Mouse (Mus musculus) liver, adult 2 months (tissue): Measurements from ENCODE around the gene Rpl13a. TPM values are rescaled to one million over a fixed set of nuclear protein-coding genes. Genes with fewer than 3 reads are reported as not detected.

Experiments used
- DNase-seq: peaks from one replicate; pipeline ENCODE4 v3.0.0-alpha.2; 2011; ENCODE audit warnings: low read depth, low spot score; ENCODE audit errors: extremely low read depth
- H3K27ac ChIP-seq: fragments of 200-500 bp; replicated peaks from 2 replicates; pipeline ENCODE4 v1.5.1; 2012; ENCODE audit warnings: low read depth, mild to moderate bottlenecking, control low read depth, inconsistent platforms, low read length; ENCODE audit not compliant: insufficient read depth
- H3K27me3 ChIP-seq: fragments of 200-500 bp; 2 replicates; pipeline ENCODE4 v1.6.1; 2012; ENCODE audit warnings: mild to moderate bottlenecking, moderate library complexity, low read length, inconsistent platforms; ENCODE audit not compliant: control insufficient read depth, insufficient read depth
- H3K36me3 ChIP-seq: fragments of 200-500 bp; 2 replicates; pipeline ENCODE4 v1.6.1; 2012; ENCODE audit warnings: low read length, inconsistent platforms; ENCODE audit not compliant: control insufficient read depth, insufficient read depth
- H3K4me1 ChIP-seq: fragments of 200-500 bp; 2 replicates; pipeline ENCODE4 v1.6.1; 2011; ENCODE audit warnings: low read length; ENCODE audit not compliant: control insufficient read depth, insufficient read depth
- H3K4me3 ChIP-seq: fragments of 200-500 bp; 2 replicates; pipeline ENCODE4 v1.5.1; 2011; ENCODE audit warnings: low read depth, mild to moderate bottlenecking, control low read depth, low read length, moderate library complexity; ENCODE audit not compliant: insufficient read depth
- H3K79me2 ChIP-seq: fragments of 200-500 bp; 2 replicates; pipeline ENCODE4 v1.6.1; 2012; ENCODE audit warnings: inconsistent platforms, mild to moderate bottlenecking, low read length, moderate library complexity; ENCODE audit not compliant: control insufficient read depth, insufficient read depth
- H3K9ac ChIP-seq: fragments of 200-500 bp; 2 replicates; pipeline ENCODE4 v1.6.1; 2012; ENCODE audit warnings: low read depth, mild to moderate bottlenecking, control low read depth, inconsistent platforms, low read length
- CTCF ChIP-seq: fragments of 200-500 bp; IDR thresholded peaks from 2 replicates; pipeline ENCODE4 v1.5.1; 2011; ENCODE audit warnings: low read depth, low read length, control low read depth
- POLR2A ChIP-seq: fragments of 200-500 bp; IDR thresholded peaks from 2 replicates; pipeline ENCODE4 v1.6.1; 2011; ENCODE audit warnings: low read length, control low read depth; ENCODE audit not compliant: insufficient read depth; ENCODE audit errors: extremely low read depth
- WGBS: fragments of 180-500 bp; shearing (Covaris S2); methylation state at CpG from one replicate; pipeline ENCODE4 v1.1.7; 2018; 5-methylcytosine and 5-hydroxymethylcytosine counted together
- polyA plus RNA-seq: library from polyadenylated mRNA; depleted of rRNA; stranded (reverse); fragments of >200 nt; gene quantifications from 2 replicates; pipeline ENCODE4 v1.2.3, GENCODE M21; 2012
- total RNA-seq: library from RNA; depleted of rRNA; stranded (reverse); fragments of >200 nt; gene quantifications from 2 replicates; pipeline ENCODE4 v1.2.3, GENCODE M21; 2014

Rpl13a gene
- total and polyA plus RNA-seq, 2 experiments, result 488 to 1,440 TPM

- H3K4me3 ChIP-seq, result peak overlapping the region; percentile 79
- H3K4me1 ChIP-seq, result peaks cover 26% of the 10 kb centered on the region
- H3K27me3 ChIP-seq, result no peaks in the 10 kb centered on the region
- no peak overlapping the region for H3K27ac ChIP-seq
- peaks cover 7% of the 10 kb centered on the region; the same call in 1 of the 2 replicates for H3K79me2 ChIP-seq
- no peak for TF ChIP-seq CTCF
- TF ChIP-seq POLR2A, result no peak
- H3K36me3 ChIP-seq, result peaks cover 30% of the 10 kb centered on the region; the same call in 1 of the 2 replicates
- H3K9ac ChIP-seq, result peak overlapping the region; percentile 85
- no peak for DNase-seq
- 18% methylated on average over 12 of the region's 12 CpGs for WGBS
Measured at GRCm38 (mm10) chr7:45123186-45123570, 5.4 kb downstream of the Rpl13a start.

DNA sequence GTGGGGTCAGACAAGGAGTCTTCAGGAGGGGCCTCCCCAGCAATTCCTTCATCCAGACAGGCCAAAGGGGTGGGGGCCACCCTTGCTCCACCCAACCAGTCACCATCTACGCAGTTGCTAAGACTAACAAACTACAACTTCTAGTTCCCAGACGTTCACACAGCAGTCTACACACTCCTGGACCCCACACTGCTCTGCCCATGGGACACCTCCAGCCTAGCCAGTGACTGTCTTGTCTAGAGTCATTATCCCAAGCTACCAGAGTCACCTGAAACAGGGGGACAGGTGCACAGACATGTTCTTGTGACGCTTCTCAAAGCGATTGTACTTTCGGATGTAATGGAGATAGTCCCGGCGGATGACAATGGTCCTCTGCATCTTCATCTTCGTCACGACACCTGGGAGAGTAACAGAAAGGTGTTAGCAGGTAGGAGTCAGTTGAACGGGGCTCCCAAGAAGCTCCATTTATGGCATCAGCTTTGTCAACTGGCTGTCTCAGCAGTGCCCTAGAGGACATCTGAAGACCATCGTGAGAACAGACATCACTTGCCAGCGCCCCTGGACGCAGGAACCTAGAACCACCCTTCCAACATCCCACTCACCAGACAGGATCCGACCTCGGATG, 5.9 kb downstream of the Rpl13a start:
- peaks cover 3% of the 10 kb centered on the region; the same call in 1 of the 2 replicates for H3K79me2 ChIP-seq
- H3K9ac ChIP-seq, result no peak overlapping the region
- H3K27ac ChIP-seq, result no peak overlapping the region
- H3K27me3 ChIP-seq, result no peaks in the 10 kb centered on the region
- H3K36me3 ChIP-seq, result peaks cover 30% of the 10 kb centered on the region; the same call in 1 of the 2 replicates
- no peak for DNase-seq
- WGBS, result 79% methylated on average over 15 of the region's 15 CpGs
- H3K4me3 ChIP-seq, result no peak overlapping the region
- peaks cover 26% of the 10 kb centered on the region for H3K4me1 ChIP-seq
- TF ChIP-seq POLR2A, result no peak
- TF ChIP-seq CTCF, result no peak

DNA sequence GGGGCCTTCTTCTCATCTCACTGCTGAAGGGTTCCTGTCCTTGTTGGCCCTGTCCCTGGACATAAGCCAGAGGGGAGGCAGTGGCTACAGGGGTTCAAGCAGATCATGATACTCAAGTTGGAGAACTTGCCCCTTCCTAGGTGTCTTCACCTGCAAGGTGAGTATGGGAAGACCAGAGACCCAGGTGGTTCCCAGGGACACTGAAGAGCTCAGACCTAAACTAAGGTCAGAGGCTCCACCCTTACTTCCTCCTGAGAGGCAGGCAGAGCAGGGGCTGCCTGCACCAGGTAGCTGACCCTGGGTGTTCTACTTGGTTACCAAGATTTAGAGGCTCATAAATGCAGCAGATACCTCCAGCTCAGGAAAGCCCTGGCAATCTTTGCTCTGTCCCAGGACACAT, 6.6 kb downstream of the Rpl13a start:
- Histone ChIP-seq H3K36me3 (peaks cover 25% of the 10 kb centered on the region; the same call in 1 of the 2 replicates), H3K4me1 (peaks cover 21% of the 10 kb centered on the region), H3K27ac (peak overlapping the region; percentile 10; the same call in 1 of the 2 replicates)

DNA sequence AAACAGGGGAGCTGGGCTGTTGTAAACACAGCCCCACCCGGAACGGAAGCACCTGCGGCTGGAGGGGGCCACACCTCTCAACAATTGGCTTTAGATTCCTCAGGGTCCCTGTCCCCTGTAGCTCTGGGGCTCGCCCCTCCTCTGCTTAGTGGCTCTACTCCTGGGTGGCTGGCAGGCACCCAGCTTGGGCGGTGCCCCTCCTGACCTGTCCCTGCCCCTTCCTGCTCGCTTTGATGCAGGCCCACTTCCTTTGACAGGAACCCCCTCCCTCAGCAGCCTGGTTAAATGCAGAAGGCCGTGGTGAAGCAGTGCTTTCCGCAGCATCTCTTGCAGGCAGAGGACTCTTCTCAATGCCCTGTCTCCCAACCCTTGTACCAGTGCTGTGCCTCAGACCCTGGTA, 7.2 kb downstream of the Rpl13a start:
- Histone ChIP-seq H3K9ac (no peak overlapping the region), H3K4me1 (peaks cover 16% of the 10 kb centered on the region), H3K36me3 (peaks cover 23% of the 10 kb centered on the region; the same call in 1 of the 2 replicates), H3K27ac (no peak overlapping the region), H3K4me3 (no peak overlapping the region), H3K79me2 (no peaks in the 10 kb centered on the region; the same call in 1 of the 2 replicates), H3K27me3 (no peaks in the 10 kb centered on the region)
- 70% methylated on average over 8 of the region's 8 CpGs for WGBS
- no peak for DNase-seq
- TF ChIP-seq POLR2A (no peak), CTCF (no peak)

More for the DNA sequence above, 6.6 kb downstream of the Rpl13a start:
- H3K79me2 ChIP-seq, result no peaks in the 10 kb centered on the region; the same call in 1 of the 2 replicates
- DNase-seq, result no peak
- H3K27me3 ChIP-seq, result no peaks in the 10 kb centered on the region
- TF ChIP-seq POLR2A, result no peak
- TF ChIP-seq CTCF, result no peak
- no peak overlapping the region for H3K9ac ChIP-seq
- no peak overlapping the region for H3K4me3 ChIP-seq

DNA sequence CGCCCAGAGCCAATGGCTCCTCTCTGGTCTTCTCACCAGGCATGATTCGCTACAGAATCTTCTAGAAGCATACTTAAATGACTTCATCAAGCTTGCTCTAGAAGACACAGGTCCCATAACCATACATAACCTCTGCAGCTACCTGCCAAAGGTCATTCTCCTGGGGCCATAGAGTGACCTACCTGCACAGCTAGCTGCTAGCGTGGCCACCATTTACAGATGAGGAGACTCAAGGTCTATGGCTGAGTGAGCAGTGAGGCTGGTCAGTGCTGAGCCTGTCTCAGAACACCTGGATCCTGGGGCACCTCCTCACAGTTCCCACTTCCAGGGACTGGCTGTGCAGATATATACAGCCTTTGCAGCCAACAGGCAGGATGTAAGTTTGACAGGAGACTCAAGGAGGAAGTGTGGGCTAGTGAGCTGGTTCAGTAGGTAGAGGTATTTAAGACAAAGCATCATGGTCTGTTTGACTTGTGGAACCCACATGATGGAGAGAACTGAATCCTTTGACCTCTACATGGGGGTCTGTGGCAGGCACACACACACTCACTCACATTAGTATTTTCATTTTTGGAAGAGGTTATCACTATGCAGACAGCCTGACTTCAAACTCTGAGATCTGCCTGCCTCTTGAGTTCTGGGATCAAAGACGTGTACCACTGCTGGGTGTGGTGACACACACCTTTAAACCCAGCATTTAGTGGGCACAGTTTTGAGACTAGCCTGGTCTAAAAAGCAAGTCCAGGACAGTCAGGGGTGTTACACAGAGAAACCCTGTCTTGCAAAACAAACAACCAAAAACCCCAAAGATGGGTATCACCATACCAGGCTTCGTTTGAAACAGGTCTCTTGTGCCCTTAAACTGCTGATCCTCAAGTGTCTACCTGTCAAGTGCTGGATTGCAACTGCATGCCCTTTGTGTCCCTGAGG, 8.5 kb downstream of the Rpl13a start:
- DNase-seq, result no peak
- H3K27ac ChIP-seq, result no peak overlapping the region
- H3K4me3 ChIP-seq, result no peak overlapping the region
- H3K9ac ChIP-seq, result no peak overlapping the region
- no peaks in the 10 kb centered on the region for H3K27me3 ChIP-seq
- 81% methylated on average over 5 of the region's 5 CpGs for WGBS
- TF ChIP-seq CTCF, result no peak
- no peak for TF ChIP-seq POLR2A
- no peaks in the 10 kb centered on the region; the same call in 1 of the 2 replicates for H3K79me2 ChIP-seq
- peaks cover 12% of the 10 kb centered on the region for H3K4me1 ChIP-seq
- H3K36me3 ChIP-seq, result peaks cover 12% of the 10 kb centered on the region; the same call in 1 of the 2 replicates
